Mouse (Mus musculus) naive thymus-derived CD4-positive, alpha-beta T cell, adult 2 months (primary cell): ENCODE data around the gene Hdac10.

ENCODE experiments used
- DNase-seq: peaks from one replicate; pipeline ENCODE4 v3.0.0-alpha.2; 2011; ENCODE audit warnings: low read depth

Gene Hdac10

GRCm38 (mm10) chr15:89074613-89075477, 53.7 kb downstream of the Hdac10 start, which contains the start of gene Trabd:
Trabd (plus strand) TSS chr15:89075124.
- no peak for DNase-seq

- DNase-seq: no peak
Observed at GRCm38 (mm10) chr15:89073993-89074603, 54.4 kb downstream of the Hdac10 start.
